Comparison of ENCODE assay signal across 9 mouse cellular contexts in genomic region chr11:70254931-70255531, GRCm38 (mm10). TPM values are rescaled to one million over a fixed set of nuclear protein-coding genes. Genes with fewer than 3 reads are reported as not detected.
DNase-seq lines count a peak whose midpoint lies in the region; ATAC-seq lines count a peak whose summit lies in the region.
"Had no signal": no experiment of that assay in that cellular context is flagged by ENCODE, and none has a peak within 500 bp of the region (broad histone marks: within the 10 kb centered on the region; RNA-seq: fewer than 3 reads in every experiment).

Gene Alox12, minus strand, starts transcription at chr11:70255353.

- H3K4me3 ChIP-seq in forebrain, embryonic 10.5 days, result peak within 1 kb of the TSS; percentile 46
- H3K4me3 ChIP-seq in hindbrain, embryonic 11.5 days (ENCODE audit: low read depth, low read length), result peak within 1 kb of the TSS; percentile 19
- peak within 1 kb of the TSS; percentile 39 for H3K4me3 ChIP-seq in limb, embryonic 15.5 days
- no peak within 1 kb of the TSS for H3K4me3 ChIP-seq in midbrain, embryonic 16.5 days (ENCODE audit: low read depth, low read length)

- H3K4me2 ChIP-seq in hindbrain, embryonic 11.5 days (replicated peaks; ENCODE audit: low read depth, low read length), result peak within 1 kb of the TSS; percentile 42
- H3K4me2 ChIP-seq in limb, embryonic 15.5 days, result peak within 1 kb of the TSS; percentile 59
- peak within 1 kb of the TSS; percentile 33 for H3K4me2 ChIP-seq in midbrain, embryonic 16.5 days (ENCODE audit: low read length)

- peak within 1 kb of the TSS; percentile 48 for H3K27ac ChIP-seq in forebrain, embryonic 10.5 days
- no peak within 1 kb of the TSS for H3K27ac ChIP-seq in hindbrain, embryonic 11.5 days (ENCODE audit: low read depth, low read length)
- peak within 1 kb of the TSS; percentile 38; the same call in 1 of the 2 replicates for H3K27ac ChIP-seq in limb, embryonic 15.5 days
- H3K27ac ChIP-seq in midbrain, embryonic 16.5 days (ENCODE audit: low read length), result no peak within 1 kb of the TSS

- peaks cover 64% of the 10 kb centered on the region for H3K27me3 ChIP-seq in forebrain, embryonic 10.5 days (ENCODE audit: poor library complexity, severe bottlenecking)
- peaks cover 34% of the 10 kb centered on the region for H3K27me3 ChIP-seq in hindbrain, embryonic 11.5 days (ENCODE audit: control insufficient read depth, insufficient read depth, low read length)
- H3K27me3 ChIP-seq in limb, embryonic 15.5 days, result peaks cover 61% of the 10 kb centered on the region
- H3K27me3 ChIP-seq in midbrain, embryonic 16.5 days (ENCODE audit: control insufficient read depth, insufficient read depth, low read depth, low read length), result peaks cover 40% of the 10 kb centered on the region

- peaks cover 20% of the 10 kb centered on the region for H3K4me1 ChIP-seq in forebrain, embryonic 10.5 days
- H3K4me1 ChIP-seq in hindbrain, embryonic 11.5 days (replicated peaks; ENCODE audit: control insufficient read depth, insufficient read depth, low read length), result no peaks in the 10 kb centered on the region; the same call in 1 of the 2 replicates
- peaks cover 17% of the 10 kb centered on the region for H3K4me1 ChIP-seq in limb, embryonic 15.5 days
- no peaks in the 10 kb centered on the region for H3K4me1 ChIP-seq in midbrain, embryonic 16.5 days (ENCODE audit: control insufficient read depth, insufficient read depth, low read length)

- no peaks in the 10 kb centered on the region for H3K9me3 ChIP-seq in forebrain, embryonic 10.5 days
- no peaks in the 10 kb centered on the region for H3K9me3 ChIP-seq in hindbrain, embryonic 11.5 days (ENCODE audit: control insufficient read depth, low read length)
- H3K9me3 ChIP-seq in limb, embryonic 15.5 days, result no peaks in the 10 kb centered on the region
- H3K9me3 ChIP-seq in midbrain, embryonic 16.5 days (replicated peaks; ENCODE audit: control insufficient read depth, low read length, poor library complexity, severe bottlenecking), result no peaks in the 10 kb centered on the region
- H3K9me3 ChIP-seq: G1E had no signal

- 0 out of 2 replicates have a peak within 1 kb of the TSS, but pooled peaks have one; percentile 31 for H3K9ac ChIP-seq in hindbrain, embryonic 11.5 days (ENCODE audit: low read depth, low read length)
- no peak within 1 kb of the TSS for H3K9ac ChIP-seq in limb, embryonic 15.5 days
- H3K9ac ChIP-seq in midbrain, embryonic 16.5 days (ENCODE audit: low read depth, low read length), result no peak within 1 kb of the TSS

- no peak for ATAC-seq in hindbrain, embryonic 11.5 days (ENCODE audit: low FRiP score)
- peak; percentile 62; the same call in 1 of the 2 replicates for ATAC-seq in limb, embryonic 15.5 days (ENCODE audit: insufficient number of reproducible peaks, low FRiP score, low TSS enrichment, low read depth)
- ATAC-seq in midbrain, embryonic 16.5 days, result no peak

- H3K36me3 ChIP-seq in forebrain, embryonic 10.5 days (replicated peaks), result no peaks in the 10 kb centered on the region
- no peaks in the 10 kb centered on the region for H3K36me3 ChIP-seq in hindbrain, embryonic 11.5 days (ENCODE audit: control insufficient read depth, insufficient read depth, low read length)
- no peaks in the 10 kb centered on the region for H3K36me3 ChIP-seq in limb, embryonic 15.5 days
- no peaks in the 10 kb centered on the region for H3K36me3 ChIP-seq in midbrain, embryonic 16.5 days (ENCODE audit: control insufficient read depth, insufficient read depth, low read length)
- H3K36me3 ChIP-seq: G1E had no signal

- peak; percentile 35 for DNase-seq in gastrocnemius, postnatal 10 days
- DNase-seq in gastrocnemius, adult 18-20 months (ENCODE audit: low spot score), result no peak
- DNase-seq in forebrain, embryonic 10.5 days (ENCODE audit: extremely low spot score, low spot score), result peak; percentile 53
- peak; percentile 41 for DNase-seq in hindbrain, embryonic 11.5 days (ENCODE audit: low spot score)
- no peak for DNase-seq in right cerebral cortex, postnatal 14 days
- DNase-seq in layer of hippocampus, adult 18-20 months (ENCODE audit: low spot score in 2 of 2), result no peak

- under 1% methylated on average over 25 of the region's 25 CpGs for WGBS in forebrain, embryonic 10.5 days
- WGBS in hindbrain, embryonic 11.5 days, result 1% methylated on average over 25 of the region's 25 CpGs
- WGBS in limb, embryonic 15.5 days, result 3% methylated on average over 25 of the region's 25 CpGs
- 1% methylated on average over 25 of the region's 25 CpGs for WGBS in midbrain, embryonic 16.5 days

RNA-seq across cellular contexts. Expression of gene Alox12, which starts in this region (rescaled TPM):
- total RNA-seq in gastrocnemius, postnatal 10 days (2021), result 1 to 10 TPM in 1 of 2 experiments, under 1 TPM in 1; 0.94 to 1.7 TPM
- 1 to 10 TPM; 1.2 to 1.5 TPM for total RNA-seq in gastrocnemius, adult 18-20 months (2021)
- polyA plus RNA-seq in forebrain, embryonic 10.5 days (2016; fragmentation: Nextera tagmentation; extraction: Ambion mirVana), result 2.5 and 2.7 TPM in 2 replicates
- 3.5 and 3.7 TPM in 2 replicates for polyA plus RNA-seq in hindbrain, embryonic 11.5 days (2014; fragmentation: Nextera tagmentation; extraction: Ambion mirVana)
- 17.4 and 19.3 TPM in 2 replicates for polyA plus RNA-seq in limb, embryonic 15.5 days (2015; fragmentation: Nextera tagmentation; extraction: Ambion mirVana)
- 0.34 and 0.49 TPM in 2 replicates for polyA plus RNA-seq in midbrain, embryonic 16.5 days (2015; fragmentation: Nextera tagmentation; extraction: Ambion mirVana)
- under 1 TPM; 0.15 to 0.27 TPM for total RNA-seq in layer of hippocampus, adult 18-20 months (2021)

Comparison
In these comparisons a context has a peak if more than half of its experiments do, and no peak if none do; other contexts are left out.
1. DNase-seq: peak in gastrocnemius, postnatal 10 days (single experiment), forebrain, embryonic 10.5 days (single experiment) and hindbrain, embryonic 11.5 days (single experiment); none in gastrocnemius, adult 18-20 months (single experiment), right cerebral cortex, postnatal 14 days (single experiment) and layer of hippocampus, adult 18-20 months (0 of 2).
2. H3K27ac ChIP-seq: peak in forebrain, embryonic 10.5 days (single experiment) and limb, embryonic 15.5 days (single experiment); none in hindbrain, embryonic 11.5 days (single experiment) and midbrain, embryonic 16.5 days (single experiment).
3. Peak in every context shown above with its lines, with median percentiles within 50 percentile points of each other: H3K4me2 ChIP-seq.